8 mouse cellular contexts compared by ENCODE assay signal in the genomic region with DNA sequence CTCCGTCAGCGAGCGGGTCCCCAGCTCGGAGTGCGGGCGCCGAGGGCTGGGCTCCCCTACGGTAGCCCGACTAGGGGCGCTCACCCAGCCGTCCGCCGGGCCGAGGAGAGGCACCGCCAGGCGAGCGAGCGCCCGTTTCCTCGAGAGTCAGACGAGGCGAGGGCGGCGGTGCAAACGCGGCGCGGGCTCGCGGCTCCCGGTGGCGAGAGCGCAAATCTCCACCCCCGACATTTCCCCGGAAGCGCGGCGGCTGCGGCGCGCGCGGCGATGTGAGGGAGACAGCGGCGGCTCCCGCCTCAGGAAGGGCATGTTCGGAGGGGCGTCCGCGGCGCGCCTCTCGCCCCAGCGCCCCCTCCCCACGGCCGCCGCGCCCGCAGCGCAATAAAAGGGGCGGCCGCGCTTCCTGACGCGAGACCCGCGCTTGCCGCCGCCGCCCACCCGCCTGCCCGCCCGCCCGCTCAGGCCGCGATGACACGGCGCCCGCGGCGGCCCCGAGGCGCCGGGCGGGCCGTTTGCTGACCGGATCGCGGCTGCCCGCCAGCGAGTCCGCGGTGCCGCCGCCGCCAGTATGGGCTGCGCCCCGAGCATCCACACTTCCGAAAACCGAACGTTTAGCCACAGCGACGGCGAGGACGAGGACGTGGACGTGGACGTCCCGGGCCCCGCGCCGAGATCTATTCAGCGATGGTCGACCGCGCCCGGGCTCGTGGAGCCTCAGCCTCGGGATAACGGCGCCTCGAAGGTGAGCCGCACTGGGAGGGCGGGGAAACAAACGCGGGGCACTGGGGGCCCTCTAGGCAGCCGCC. TPM values are rescaled to one million over a fixed set of nuclear protein-coding genes. Genes with fewer than 3 reads are reported as not detected.
A peak's percentile ranks its signal among the peaks of the same experiment; 100 is the strongest.
DNase-seq lines count a peak whose midpoint lies in the region; ATAC-seq and TF ChIP-seq lines count a peak whose summit lies in the region.

Gene Pde8a, plus strand, starts transcription at position 250 of the 806 bp plus-strand sequence.

- H3K9me3 ChIP-seq in embryonic facial prominence, embryonic 10.5 days: no peaks in the 10 kb centered on the region
- H3K9me3 ChIP-seq in heart, embryonic 16.5 days (replicated peaks; ENCODE audit: control insufficient read depth, low read length): no peaks in the 10 kb centered on the region
- no peaks in the 10 kb centered on the region for H3K9me3 ChIP-seq in limb, embryonic 12.5 days
- no peaks in the 10 kb centered on the region for H3K9me3 ChIP-seq in midbrain, postnatal 0 days (ENCODE audit: low read length)

- peak within 1 kb of the TSS; percentile 56 for H3K4me3 ChIP-seq in embryonic facial prominence, embryonic 10.5 days
- peak within 1 kb of the TSS; percentile 65 for H3K4me3 ChIP-seq in heart, embryonic 16.5 days (ENCODE audit: low read length)
- peak within 1 kb of the TSS; percentile 51 for H3K4me3 ChIP-seq in limb, embryonic 12.5 days (replicated peaks)
- peak within 1 kb of the TSS; percentile 47 for H3K4me3 ChIP-seq in midbrain, postnatal 0 days (ENCODE audit: low read depth, low read length)

- H3K36me3 ChIP-seq in embryonic facial prominence, embryonic 10.5 days (replicated peaks): no peaks in the 10 kb centered on the region
- H3K36me3 ChIP-seq in heart, embryonic 16.5 days (ENCODE audit: control insufficient read depth, insufficient read depth): no peaks in the 10 kb centered on the region
- no peaks in the 10 kb centered on the region for H3K36me3 ChIP-seq in limb, embryonic 12.5 days
- H3K36me3 ChIP-seq in midbrain, postnatal 0 days (ENCODE audit: insufficient read depth, low read length): no peaks in the 10 kb centered on the region

- WGBS in embryonic facial prominence, embryonic 10.5 days: 2% methylated on average over 128 of the region's 128 CpGs
- WGBS in heart, embryonic 16.5 days: under 1% methylated on average over 113 of the region's 128 CpGs
- WGBS in limb, embryonic 12.5 days: 1% methylated on average over 88 of the region's 128 CpGs
- WGBS in midbrain, postnatal 0 days: under 1% methylated on average over 62 of the region's 128 CpGs

- peaks cover 90% of the 10 kb centered on the region for H3K27me3 ChIP-seq in embryonic facial prominence, embryonic 10.5 days (replicated peaks; ENCODE audit: low read depth, poor library complexity, severe bottlenecking)
- 0 out of 2 replicates have a peak, but pooled peaks cover 2% of the 10 kb centered on the region for H3K27me3 ChIP-seq in heart, embryonic 16.5 days (ENCODE audit: control insufficient read depth, insufficient read depth, low read length)
- peaks cover 66% of the 10 kb centered on the region for H3K27me3 ChIP-seq in limb, embryonic 12.5 days
- peaks cover 38% of the 10 kb centered on the region for H3K27me3 ChIP-seq in midbrain, postnatal 0 days (ENCODE audit: insufficient read depth, low read length)

- peak within 1 kb of the TSS; percentile 78 for H3K4me2 ChIP-seq in heart, embryonic 16.5 days (ENCODE audit: low read depth, low read length)
- peak within 1 kb of the TSS; percentile 61 for H3K4me2 ChIP-seq in limb, embryonic 12.5 days
- H3K4me2 ChIP-seq in midbrain, postnatal 0 days (ENCODE audit: low read depth, low read length, poor library complexity, severe bottlenecking): peak within 1 kb of the TSS; percentile 31

- TF ChIP-seq CTCF in midbrain, postnatal 0 days (IDR thresholded peaks at IDR 0.05): no peak

- DNase-seq in right cerebral cortex, postnatal 4 days: peak; percentile 5
- no peak for DNase-seq in right cerebral cortex, postnatal 25 days
- DNase-seq in embryonic facial prominence, embryonic 10.5 days (ENCODE audit: low spot score): peak; percentile 49
- no peak for DNase-seq in midbrain, postnatal 0 days (ENCODE audit: low spot score)
- peak; percentile 13 to 16 for DNase-seq in urinary bladder, postnatal 36 days (ENCODE audit: low spot score in 2 of 2)
- DNase-seq in right cerebral cortex, adult 18-20 months: no peak

- peak within 1 kb of the TSS; percentile 76 for H3K9ac ChIP-seq in heart, embryonic 16.5 days (ENCODE audit: low read length)
- H3K9ac ChIP-seq in limb, embryonic 12.5 days (replicated peaks): peak within 1 kb of the TSS; percentile 52
- no peak within 1 kb of the TSS; the same call in 1 of the 2 replicates for H3K9ac ChIP-seq in midbrain, postnatal 0 days (replicated peaks; ENCODE audit: low read length, poor library complexity, severe bottlenecking)

- peak within 1 kb of the TSS; percentile 70 for H3K27ac ChIP-seq in embryonic facial prominence, embryonic 10.5 days (replicated peaks)
- H3K27ac ChIP-seq in heart, embryonic 16.5 days (ENCODE audit: low read length): peak within 1 kb of the TSS; percentile 66
- peak within 1 kb of the TSS; percentile 62 for H3K27ac ChIP-seq in limb, embryonic 12.5 days
- peak within 1 kb of the TSS; percentile 13; the same call in 1 of the 2 replicates for H3K27ac ChIP-seq in midbrain, postnatal 0 days (ENCODE audit: low read depth, low read length)

- H3K4me1 ChIP-seq in embryonic facial prominence, embryonic 10.5 days: peaks cover 42% of the 10 kb centered on the region
- peaks cover 10% of the 10 kb centered on the region for H3K4me1 ChIP-seq in heart, embryonic 16.5 days (ENCODE audit: control insufficient read depth, insufficient read depth, low read length)
- peaks cover 20% of the 10 kb centered on the region; the same call in 1 of the 2 replicates for H3K4me1 ChIP-seq in limb, embryonic 12.5 days (replicated peaks)
- no peaks in the 10 kb centered on the region for H3K4me1 ChIP-seq in midbrain, postnatal 0 days (ENCODE audit: insufficient read depth, low read length)

- peak; percentile 11; the same call in 1 of the 2 replicates for ATAC-seq in heart, embryonic 16.5 days (replicated peaks; ENCODE audit: extremely low read depth, insufficient read depth, low FRiP score)
- ATAC-seq in limb, embryonic 12.5 days (ENCODE audit: insufficient number of reproducible peaks, insufficient read depth, low FRiP score, low TSS enrichment, low read depth): no peak
- ATAC-seq in midbrain, postnatal 0 days (ENCODE audit: low FRiP score): peak; percentile 24; the same call in 1 of the 2 replicates

RNA-seq across cellular contexts. Expression of gene Pde8a, which starts in this region (rescaled TPM):
- polyA plus RNA-seq in embryonic facial prominence, embryonic 10.5 days (2016; fragmentation: Nextera tagmentation; extraction: Ambion mirVana): 2.2 and 2.4 TPM in 2 replicates
- 2.5 and 4.0 TPM in 2 replicates for polyA plus RNA-seq in heart, embryonic 16.5 days (2015; fragmentation: Nextera tagmentation; extraction: Ambion mirVana)
- 3.6 and 4.3 TPM in 2 replicates for polyA plus RNA-seq in limb, embryonic 12.5 days (2016; fragmentation: Nextera tagmentation; extraction: Ambion mirVana)
- total RNA-seq in midbrain, postnatal 0 days (2014; rRNA removed): 3.1 and 3.9 TPM in 2 replicates
- 1.3 and 1.8 TPM in 2 replicates for polyA plus RNA-seq in midbrain, postnatal 0 days (2015; fragmentation: Nextera tagmentation; extraction: Ambion mirVana)

Comparison
In these comparisons a context has a peak if more than half of its experiments do, and no peak if none do; other contexts are left out.
1. DNase-seq: peak in right cerebral cortex, postnatal 4 days (single experiment), embryonic facial prominence, embryonic 10.5 days (single experiment) and urinary bladder, postnatal 36 days (2 of 2); none in right cerebral cortex, postnatal 25 days (single experiment), midbrain, postnatal 0 days (single experiment) and right cerebral cortex, adult 18-20 months (single experiment).
2. H3K27ac ChIP-seq: peak in every context shown above with its lines; median percentile 70 in embryonic facial prominence, embryonic 10.5 days; 66 in heart, embryonic 16.5 days; 62 in limb, embryonic 12.5 days; 13 in midbrain, postnatal 0 days.
3. Peak in every context shown above with its lines, with median percentiles within 50 percentile points of each other: H3K4me3 ChIP-seq and H3K4me2 ChIP-seq.